Mouse (Mus musculus) liver, embryonic 16.5 days (tissue): ENCODE results near the gene Dpm3. TPM values are rescaled to one million over a fixed set of nuclear protein-coding genes. Genes with fewer than 3 reads are reported as not detected.

ENCODE experiments used
- ATAC-seq: fragments of 200-750 bp; cut with Nextera tagmentation; 2 replicates; pipeline ENCODE4 v1.8.0; 2017; ENCODE audit warnings: low read depth, mild to moderate bottlenecking, moderate number of reproducible peaks, moderate library complexity
- H3K27ac ChIP-seq: fragments of 300-500 bp; sonication (generic); 2 replicates; pipeline ENCODE4 v1.5.1; 2014; ENCODE audit warnings: mild to moderate bottlenecking, low read length
- H3K27me3 ChIP-seq: fragments of 300-500 bp; sonication (generic); 2 replicates; pipeline ENCODE4 v1.6.1; 2014; ENCODE audit warnings: low read depth, low read length, mixed read lengths; ENCODE audit not compliant: control insufficient read depth, insufficient read depth
- H3K36me3 ChIP-seq: fragments of 300-500 bp; sonication (generic); 2 replicates; pipeline ENCODE4 v1.6.1; 2014; ENCODE audit warnings: mild to moderate bottlenecking; ENCODE audit not compliant: control insufficient read depth, insufficient read depth
- H3K4me1 ChIP-seq: fragments of 300-500 bp; sonication (generic); 2 replicates; pipeline ENCODE4 v1.6.1; 2014; ENCODE audit warnings: low read depth, low read length, mixed read lengths; ENCODE audit not compliant: control insufficient read depth
- H3K4me2 ChIP-seq: fragments of 300-500 bp; sonication (generic); 2 replicates; pipeline ENCODE4 v1.6.1; 2014; ENCODE audit warnings: low read depth, low read length, mixed read lengths
- H3K4me3 ChIP-seq: fragments of 300-500 bp; sonication (generic); 2 replicates; pipeline ENCODE4 v1.5.1; 2014; ENCODE audit warnings: low read depth, mild to moderate bottlenecking, low read length
- H3K9ac ChIP-seq: fragments of 300-500 bp; sonication (generic); 2 replicates; pipeline ENCODE4 v1.6.1; 2014; ENCODE audit warnings: low read depth, low read length
- H3K9me3 ChIP-seq: fragments of 300-500 bp; sonication (generic); replicated peaks from 2 replicates; pipeline ENCODE4 v1.6.1; 2016; ENCODE audit warnings: low read length; ENCODE audit not compliant: control insufficient read depth
- WGBS: fragments of 180-500 bp; shearing (Covaris S2); extraction: QIAGEN DNeasy Blood & Tissue Kit; methylation state at CpG from one replicate; pipeline ENCODE4 v1.1.7; 2014; ENCODE audit not compliant: insufficient replicate concordance; 5-methylcytosine and 5-hydroxymethylcytosine counted together
- polyA plus RNA-seq: library from polyadenylated mRNA; unstranded; fragments of >200 nt; fragmentation: Nextera tagmentation; extraction: Ambion mirVana; gene quantifications from 2 replicates; pipeline ENCODE4 v1.2.1, GENCODE M21; 2015

Gene Dpm3
- polyA plus RNA-seq, 1 experiment from 2014 or later = 51.9 TPM

GRCm38 (mm10) chr3:89250435-89251040 is 8.6 kb upstream of the Dpm3 start:
- 15% methylated on average over 7 of the region's 7 CpGs for whole genome bisulfite sequencing
- Histone ChIP-seq H3K9ac (no peak overlapping the region), H3K4me1 (peaks cover 23% of the 10 kb centered on the region), H3K27ac (no peak overlapping the region), H3K36me3 (no peaks in the 10 kb centered on the region), H3K9me3 (no peaks in the 10 kb centered on the region), H3K4me3 (no peak overlapping the region), H3K27me3 (peaks cover 8% of the 10 kb centered on the region), H3K4me2 (no peak overlapping the region)
- no peak for ATAC-seq

GRCm38 (mm10) chr3:89251365-89251895 is 7.7 kb upstream of the Dpm3 start:
- Histone ChIP-seq H3K27me3 (peaks cover 6% of the 10 kb centered on the region), H3K4me2 (peak overlapping the region; percentile 32; the same call in 1 of the 2 replicates), H3K27ac (no peak overlapping the region), H3K4me1 (peaks cover 17% of the 10 kb centered on the region), H3K36me3 (no peaks in the 10 kb centered on the region), H3K9ac (no peak overlapping the region), H3K9me3 (no peaks in the 10 kb centered on the region), H3K4me3 (no peak overlapping the region)
- 3% methylated on average over 17 of the region's 17 CpGs for WGBS
- peak; percentile 60 for ATAC-seq

DNA sequence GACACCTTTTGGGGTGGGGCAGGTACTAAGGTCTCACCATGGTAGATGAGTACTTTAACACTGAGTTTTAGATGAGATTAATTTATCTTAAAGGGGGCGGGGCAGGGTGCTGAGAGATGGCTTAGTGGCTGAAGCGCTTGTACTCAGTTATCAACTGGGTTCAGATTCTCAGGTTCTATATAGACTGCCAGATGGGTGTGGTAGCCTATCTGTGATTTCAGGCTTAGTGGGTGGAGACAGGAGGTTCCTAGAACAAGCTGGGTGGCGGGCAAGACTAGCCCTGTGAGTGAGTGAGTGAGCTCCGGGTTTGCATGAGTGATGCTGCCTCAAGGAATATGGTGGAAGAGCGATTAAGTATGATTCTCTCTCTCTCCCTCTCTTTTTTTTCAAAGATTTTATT is 4.2 kb upstream of the Dpm3 start:
- ATAC-seq = no peak
- Histone ChIP-seq H3K9me3 (no peaks in the 10 kb centered on the region), H3K36me3 (no peaks in the 10 kb centered on the region), H3K9ac (no peak overlapping the region), H3K4me3 (no peak overlapping the region), H3K4me1 (peaks cover 12% of the 10 kb centered on the region), H3K27ac (no peak overlapping the region), H3K27me3 (peaks cover 8% of the 10 kb centered on the region), H3K4me2 (no peak overlapping the region)
- 46% methylated on average over 5 of the region's 5 CpGs for WGBS

GRCm38 (mm10) chr3:89256177-89256576 is 3.0 kb upstream of the Dpm3 start:
- WGBS = 50% methylated on average over 5 of the region's 5 CpGs
- ATAC-seq = no peak
- H3K4me2 ChIP-seq = no peak overlapping the region
- peaks cover 8% of the 10 kb centered on the region for H3K27me3 ChIP-seq
- H3K4me1 ChIP-seq = peaks cover 5% of the 10 kb centered on the region
- H3K27ac ChIP-seq = no peak overlapping the region
- no peaks in the 10 kb centered on the region for H3K36me3 ChIP-seq
- H3K9ac ChIP-seq = no peak overlapping the region
- no peak overlapping the region for H3K4me3 ChIP-seq
- H3K9me3 ChIP-seq = no peaks in the 10 kb centered on the region

GRCm38 (mm10) chr3:89260211-89260610 is 1.1 kb downstream of the Dpm3 start:
- H3K9ac ChIP-seq = no peak overlapping the region
- no peaks in the 10 kb centered on the region for H3K4me1 ChIP-seq
- H3K4me2 ChIP-seq = no peak overlapping the region
- H3K9me3 ChIP-seq = no peaks in the 10 kb centered on the region
- 0 out of 2 replicates have a peak, but pooled peaks cover 2% of the 10 kb centered on the region for H3K27me3 ChIP-seq
- H3K27ac ChIP-seq = no peak overlapping the region
- no peak for ATAC-seq
- 55% methylated on average over 3 of the region's 3 CpGs for WGBS
- no peaks in the 10 kb centered on the region for H3K36me3 ChIP-seq
- no peak overlapping the region for H3K4me3 ChIP-seq

- Histone ChIP-seq H3K27me3 (0 out of 2 replicates have a peak, but pooled peaks cover 2% of the 10 kb centered on the region), H3K4me3 (no peak overlapping the region), H3K4me2 (no peak overlapping the region), H3K36me3 (no peaks in the 10 kb centered on the region), H3K4me1 (peaks cover 7% of the 10 kb centered on the region), H3K27ac (no peak overlapping the region), H3K9me3 (no peaks in the 10 kb centered on the region), H3K9ac (no peak overlapping the region)
- 42% methylated on average over 10 of the region's 10 CpGs for WGBS
- no peak for ATAC-seq
Observed at GRCm38 (mm10) chr3:89262417-89262816, 3.3 kb downstream of the Dpm3 start.

GRCm38 (mm10) chr3:89266439-89266893 is 7.3 kb downstream of the Dpm3 start:
- peak overlapping the region; percentile 80 for H3K4me3 ChIP-seq
- H3K4me2 ChIP-seq = peak overlapping the region; percentile 88
- WGBS = under 1% methylated on average over 20 of the region's 20 CpGs
- peak; percentile 81 for ATAC-seq
- H3K36me3 ChIP-seq = no peaks in the 10 kb centered on the region
- H3K9me3 ChIP-seq = no peaks in the 10 kb centered on the region
- peak overlapping the region; percentile 60; the same call in 1 of the 2 replicates for H3K27ac ChIP-seq
- no peaks in the 10 kb centered on the region for H3K27me3 ChIP-seq
- H3K9ac ChIP-seq = peak overlapping the region; percentile 79
- H3K4me1 ChIP-seq = peaks cover 23% of the 10 kb centered on the region

DNA sequence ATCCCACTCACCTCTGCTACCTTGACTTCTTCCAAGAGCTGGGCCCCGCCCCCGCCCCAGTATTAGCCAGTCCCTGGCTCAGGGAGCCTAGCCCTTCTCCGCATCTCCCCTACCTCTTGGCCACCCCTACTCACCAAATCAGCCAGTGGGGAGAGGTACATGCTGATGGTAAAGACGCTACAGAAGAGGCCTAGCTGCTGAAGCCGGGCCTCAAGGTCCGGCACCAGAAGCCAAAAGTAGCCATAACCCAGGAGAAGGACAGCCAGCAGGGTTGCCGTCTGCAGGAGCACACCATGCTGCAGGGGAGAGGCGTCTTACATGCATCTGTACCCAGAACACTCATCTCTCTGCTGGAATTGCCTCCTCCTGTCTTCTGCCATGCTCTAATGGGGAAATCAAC is 9.8 kb downstream of the Dpm3 start:
- peaks cover 23% of the 10 kb centered on the region for H3K4me1 ChIP-seq
- H3K9me3 ChIP-seq = no peaks in the 10 kb centered on the region
- ATAC-seq = no peak
- no peaks in the 10 kb centered on the region for H3K27me3 ChIP-seq
- no peak overlapping the region for H3K9ac ChIP-seq
- no peaks in the 10 kb centered on the region for H3K36me3 ChIP-seq
- 71% methylated on average over 8 of the region's 8 CpGs for WGBS
- no peak overlapping the region for H3K27ac ChIP-seq
- no peak overlapping the region for H3K4me2 ChIP-seq
- no peak overlapping the region for H3K4me3 ChIP-seq

DNA sequence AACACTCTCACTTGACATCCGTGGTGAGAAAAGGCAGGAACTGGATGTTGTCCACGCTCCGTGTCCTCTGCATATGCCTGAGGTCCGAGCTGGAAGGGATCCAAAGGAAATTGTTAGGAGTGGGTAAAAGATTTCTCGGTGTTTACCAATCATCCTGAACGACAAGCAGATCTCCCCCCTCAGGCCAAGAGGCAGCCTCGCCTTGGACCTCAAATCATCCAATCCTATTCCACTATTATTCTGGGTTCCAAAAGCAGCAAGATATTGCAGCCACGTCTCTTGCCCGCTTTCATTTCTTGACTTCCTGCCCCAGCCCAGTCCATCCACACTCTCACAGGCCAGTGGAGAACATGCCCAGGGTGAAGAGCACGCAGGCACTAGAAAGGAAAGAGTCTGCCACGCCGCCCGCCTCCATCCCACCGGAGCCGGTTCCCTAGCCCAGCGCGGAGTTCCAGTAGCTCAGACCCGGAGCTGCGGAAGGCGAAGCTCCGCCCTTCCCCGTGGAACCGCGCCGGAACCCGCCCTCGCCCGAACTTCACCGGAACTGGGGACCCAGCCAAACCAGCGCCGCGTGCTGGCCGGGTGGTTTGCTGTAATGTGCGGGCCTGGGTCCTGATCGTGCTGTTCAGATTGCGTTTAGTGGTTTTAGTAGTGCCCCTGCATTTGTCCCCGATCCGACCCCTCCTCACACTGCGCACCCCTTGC is 11.0 kb downstream of the Dpm3 start, which contains the start of gene Slc50a1:
Gene Slc50a1 (minus strand): TSS at position 520 of the 705 bp plus-strand sequence.
- Histone ChIP-seq H3K36me3 (no peaks in the 10 kb centered on the region), H3K4me3 (peak within 1 kb of the TSS; percentile 70), H3K4me1 (peaks cover 23% of the 10 kb centered on the region), H3K9ac (peak within 1 kb of the TSS; percentile 68), H3K9me3 (no peaks in the 10 kb centered on the region), H3K27me3 (no peaks in the 10 kb centered on the region), H3K4me2 (peak within 1 kb of the TSS; percentile 81), H3K27ac (peak within 1 kb of the TSS; percentile 51)
- ATAC-seq = peak; percentile 64
- 1% methylated on average over 39 of the region's 39 CpGs for WGBS
